Mouse (Mus musculus) bone marrow, adult 2 months (tissue): ENCODE results near the gene Matk.

Experiments used
- CTCF ChIP-seq: fragments of 200-500 bp; IDR thresholded peaks from 2 replicates; pipeline ENCODE4 v1.5.1; 2011; ENCODE audit warnings: low read length, control low read depth; ENCODE audit not compliant: control insufficient read depth, insufficient read depth
- POLR2A ChIP-seq: fragments of 200-500 bp; IDR thresholded peaks from 2 replicates; pipeline ENCODE4 v1.6.1; 2011; ENCODE audit warnings: low read depth, mild to moderate bottlenecking, control low read depth, low read length, borderline replicate concordance; ENCODE audit not compliant: control insufficient read depth

- TF ChIP-seq CTCF: no peak
- 0 out of 2 replicates have a peak, but pooled peaks have one; percentile 28 for TF ChIP-seq POLR2A
Measured at GRCm38 (mm10) chr10:81298369-81299100, 45.8 kb downstream of the Matk start.
